Mouse (Mus musculus) splenic B cell, adult 2 months (primary cell): ENCODE results near the gene BC024978.

ENCODE experiments used
- DNase-seq: peaks from one replicate; pipeline ENCODE4 v3.0.0-alpha.2; 2011; ENCODE audit warnings: low read depth, low spot score
- H3K27me3 ChIP-seq: 2 replicates; pipeline ENCODE4 v1.6.1; 2012; ENCODE audit warnings: mild to moderate bottlenecking, low read length, moderate library complexity, mixed read lengths; ENCODE audit not compliant: control insufficient read depth, poor library complexity, insufficient read depth, severe bottlenecking
- H3K36me3 ChIP-seq: 2 replicates; pipeline ENCODE4 v1.6.1; 2012; ENCODE audit warnings: mild to moderate bottlenecking, low read length, moderate library complexity, mixed read lengths; ENCODE audit not compliant: control insufficient read depth, poor library complexity, insufficient read depth, severe bottlenecking

The BC024978 gene

DNA sequence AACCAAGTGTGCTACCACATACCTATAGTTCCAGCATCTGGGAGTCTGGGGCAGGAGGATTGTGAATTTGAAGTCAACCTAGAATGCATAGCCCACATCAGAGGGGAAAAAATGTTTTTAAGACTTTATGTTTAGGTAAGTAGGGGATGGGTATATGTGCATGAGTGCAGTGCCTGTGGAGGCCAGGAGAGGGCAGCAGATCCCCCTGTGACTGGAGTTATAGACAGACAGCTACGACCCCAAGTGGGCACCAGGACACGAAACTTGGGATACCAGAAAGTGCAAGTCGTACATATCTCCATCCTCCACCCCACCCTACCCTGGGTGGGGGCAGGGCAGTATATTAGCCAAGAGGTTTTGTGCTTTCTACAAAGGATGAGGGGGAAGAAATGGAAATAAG lies 10.6 kb upstream of the BC024978 start:
- peaks cover 10% of the 10 kb centered on the region for H3K36me3 ChIP-seq
- no peaks in the 10 kb centered on the region for H3K27me3 ChIP-seq
- peak; percentile 76 for DNase-seq

DNA sequence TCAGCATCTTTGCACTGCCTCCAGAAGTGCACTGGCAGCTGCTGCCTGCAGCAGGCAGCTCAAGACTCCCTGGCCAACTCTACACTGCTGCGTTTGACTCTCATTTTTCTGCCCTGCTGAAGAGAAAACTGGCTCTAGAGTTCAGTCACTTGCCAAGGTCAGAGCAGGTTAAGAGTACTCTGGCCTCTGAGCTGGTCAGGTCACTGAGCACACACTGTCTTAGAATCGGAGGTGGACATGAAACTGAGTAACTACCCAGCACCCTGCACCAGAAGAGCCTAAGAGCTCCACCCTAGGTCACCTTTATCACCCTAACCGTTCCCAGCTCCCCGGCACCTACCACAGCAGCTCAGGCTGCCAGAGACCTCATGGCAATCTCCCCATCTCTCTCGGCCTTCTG lies 9.6 kb upstream of the BC024978 start:
- Histone ChIP-seq H3K36me3 (peaks cover 20% of the 10 kb centered on the region), H3K27me3 (no peaks in the 10 kb centered on the region)
- no peak for DNase-seq

DNA sequence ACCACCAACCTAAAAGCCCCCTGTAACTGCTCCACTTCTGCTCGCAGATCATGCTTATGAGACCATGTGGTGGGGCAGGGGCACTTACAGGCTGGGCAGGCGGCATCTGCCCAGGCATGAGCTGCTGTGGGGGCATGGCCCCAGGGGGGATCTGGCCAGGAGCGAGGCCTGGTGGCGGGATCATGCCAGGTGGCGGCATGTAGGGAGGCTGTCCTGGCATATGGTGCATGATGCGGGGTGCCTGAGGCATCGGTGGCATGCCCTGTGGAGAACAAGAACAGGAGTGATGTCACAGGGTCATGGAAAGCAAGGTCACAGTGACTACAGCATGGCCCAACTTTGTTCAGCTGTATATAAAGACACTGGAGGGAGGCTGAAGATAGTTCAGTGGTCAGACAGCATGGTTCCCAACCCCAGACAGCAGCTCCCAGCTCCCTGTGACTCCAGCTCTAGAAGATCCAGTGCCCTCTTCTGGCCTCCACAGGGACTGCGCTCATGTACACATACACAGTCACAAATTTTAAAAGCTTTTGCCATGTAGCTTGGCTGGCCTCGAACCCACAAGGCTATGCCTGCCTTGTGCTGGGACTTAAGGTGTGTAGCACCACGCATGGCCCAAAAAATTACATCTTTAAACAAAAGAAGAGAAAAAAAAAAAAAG lies 6.2 kb upstream of the BC024978 start:
- peaks cover 20% of the 10 kb centered on the region for H3K36me3 ChIP-seq
- DNase-seq = peak; percentile 29

DNA sequence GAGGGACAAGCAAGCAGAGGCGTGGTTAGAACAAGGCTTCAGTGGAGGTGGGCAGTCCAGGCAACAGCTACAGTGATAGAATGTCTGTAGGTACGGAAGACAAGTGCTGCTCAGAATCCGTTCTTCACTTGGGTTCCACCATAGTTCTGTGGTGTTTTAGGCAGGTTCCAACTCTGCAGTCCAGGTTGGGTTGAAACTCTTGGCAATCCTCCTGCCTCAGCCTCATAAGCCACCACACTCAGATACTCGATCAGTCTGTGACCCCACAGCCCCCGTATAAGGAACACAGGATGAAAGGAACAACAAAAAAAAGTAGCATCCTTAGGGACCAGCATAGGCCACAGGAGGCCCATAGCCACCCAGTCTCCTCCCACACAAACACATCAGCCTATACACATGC lies 3.1 kb upstream of the BC024978 start:
- H3K27me3 ChIP-seq = no peaks in the 10 kb centered on the region
- DNase-seq = no peak
- peaks cover 16% of the 10 kb centered on the region for H3K36me3 ChIP-seq

More for the DNA sequence above, 6.2 kb upstream of the BC024978 start:
- no peaks in the 10 kb centered on the region for H3K27me3 ChIP-seq

DNA sequence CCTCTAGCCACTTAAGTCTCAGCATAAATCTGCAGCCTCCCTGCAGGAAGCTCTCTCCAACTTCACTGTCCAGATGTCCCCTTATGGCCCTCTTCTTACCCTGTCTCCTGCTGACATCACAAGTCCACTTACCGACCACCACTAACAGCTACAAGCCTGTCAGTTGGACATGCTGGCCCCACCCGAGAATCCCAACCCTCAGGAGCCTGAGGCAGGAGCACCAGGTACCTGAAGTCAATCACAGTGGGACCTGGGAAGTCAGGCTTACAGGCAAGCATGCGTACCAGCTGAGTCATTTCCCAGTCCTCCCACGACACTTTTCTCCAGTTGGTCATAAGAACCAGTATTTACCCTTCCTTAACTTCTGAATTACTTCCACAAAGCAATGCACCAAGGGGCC lies 1.9 kb upstream of the BC024978 start:
- Histone ChIP-seq H3K27me3 (no peaks in the 10 kb centered on the region), H3K36me3 (peaks cover 16% of the 10 kb centered on the region)
- DNase-seq = no peak

DNA sequence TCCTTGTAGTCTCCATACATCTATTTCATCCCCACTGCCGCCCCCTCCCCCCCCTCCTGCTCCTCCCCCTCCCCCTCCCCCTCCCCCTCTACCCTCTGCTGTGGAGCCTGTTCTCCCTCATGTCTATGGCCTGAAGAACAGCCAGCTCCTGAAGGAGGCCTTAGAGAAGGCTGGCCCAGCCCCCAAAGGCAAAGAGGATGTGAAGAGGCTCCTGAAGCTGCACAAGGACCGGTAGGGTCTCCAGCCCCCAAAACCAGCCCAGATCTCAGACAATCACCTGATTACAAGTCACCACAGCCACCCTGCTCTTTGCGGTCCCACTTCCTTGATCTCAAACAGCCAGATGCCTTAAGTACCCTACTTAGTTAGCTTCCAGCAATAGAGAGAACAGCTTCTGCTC lies 1.6 kb downstream of the BC024978 start:
- Histone ChIP-seq H3K27me3 (no peaks in the 10 kb centered on the region), H3K36me3 (no peaks in the 10 kb centered on the region; the same call in 1 of the 2 replicates)
- no peak for DNase-seq

DNA sequence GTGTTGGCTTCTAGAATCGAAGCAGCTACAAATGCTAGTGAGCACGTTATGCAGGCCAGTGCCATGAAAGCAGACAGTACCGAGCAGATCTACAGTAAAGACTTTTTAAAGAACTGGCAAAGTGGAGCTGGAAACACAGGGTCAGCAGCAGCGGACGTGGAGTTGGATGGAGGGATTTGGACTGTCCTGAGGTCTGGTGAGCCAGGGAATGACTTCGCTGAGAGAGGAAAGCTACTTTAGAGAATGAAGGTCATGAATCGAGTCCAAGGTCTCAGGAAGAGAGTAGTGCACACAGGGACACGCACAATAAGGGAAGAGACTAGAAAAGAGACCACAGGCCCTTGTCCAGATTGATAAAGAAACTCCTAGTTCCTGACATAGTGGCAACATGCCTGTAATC lies 2.1 kb downstream of the BC024978 start:
- Histone ChIP-seq H3K36me3 (no peaks in the 10 kb centered on the region; the same call in 1 of the 2 replicates), H3K27me3 (no peaks in the 10 kb centered on the region)
- no peak for DNase-seq

DNA sequence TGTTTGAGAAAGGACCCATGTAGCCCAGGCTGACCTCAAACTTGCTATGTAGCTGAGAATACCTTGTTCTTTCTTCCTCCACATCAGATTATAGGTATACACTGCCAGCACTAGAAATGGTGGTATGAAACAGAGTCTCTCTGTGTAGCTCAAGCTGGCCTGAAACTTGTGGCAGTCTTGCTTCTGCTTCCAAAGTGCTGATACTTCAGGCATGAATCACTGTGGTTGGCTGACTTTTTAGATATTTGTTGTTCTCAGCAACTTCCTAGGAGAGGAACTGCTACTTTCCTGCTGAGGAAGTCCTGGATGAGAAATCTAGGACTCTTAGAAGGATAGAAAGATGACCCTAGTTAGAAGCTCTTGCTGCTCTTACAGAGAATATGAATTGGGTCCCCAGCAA lies 2.8 kb downstream of the BC024978 start:
- no peaks in the 10 kb centered on the region for H3K27me3 ChIP-seq
- DNase-seq = no peak
- no peaks in the 10 kb centered on the region; the same call in 1 of the 2 replicates for H3K36me3 ChIP-seq

DNA sequence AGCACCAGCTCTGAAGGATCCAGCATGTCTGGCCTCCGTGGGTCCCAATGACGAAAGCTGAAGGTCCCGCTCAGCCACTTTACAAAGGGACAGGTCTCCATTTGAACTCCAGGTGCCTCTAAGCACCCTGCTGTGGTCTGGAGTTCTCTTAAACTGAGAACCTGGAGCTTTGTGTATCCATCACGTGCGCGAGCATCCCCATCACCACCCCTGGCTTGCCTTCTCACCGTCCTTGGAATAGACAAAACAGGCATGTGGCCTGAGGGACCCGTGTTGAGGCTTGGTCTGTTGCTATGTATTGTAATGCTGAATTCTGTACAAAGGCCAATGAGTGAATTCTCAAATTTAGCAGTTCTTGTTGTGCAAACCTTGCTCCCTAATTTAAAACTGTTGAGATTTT lies 3.2 kb downstream of the BC024978 start:
- H3K27me3 ChIP-seq = no peaks in the 10 kb centered on the region
- H3K36me3 ChIP-seq = no peaks in the 10 kb centered on the region; the same call in 1 of the 2 replicates
- no peak for DNase-seq

DNA sequence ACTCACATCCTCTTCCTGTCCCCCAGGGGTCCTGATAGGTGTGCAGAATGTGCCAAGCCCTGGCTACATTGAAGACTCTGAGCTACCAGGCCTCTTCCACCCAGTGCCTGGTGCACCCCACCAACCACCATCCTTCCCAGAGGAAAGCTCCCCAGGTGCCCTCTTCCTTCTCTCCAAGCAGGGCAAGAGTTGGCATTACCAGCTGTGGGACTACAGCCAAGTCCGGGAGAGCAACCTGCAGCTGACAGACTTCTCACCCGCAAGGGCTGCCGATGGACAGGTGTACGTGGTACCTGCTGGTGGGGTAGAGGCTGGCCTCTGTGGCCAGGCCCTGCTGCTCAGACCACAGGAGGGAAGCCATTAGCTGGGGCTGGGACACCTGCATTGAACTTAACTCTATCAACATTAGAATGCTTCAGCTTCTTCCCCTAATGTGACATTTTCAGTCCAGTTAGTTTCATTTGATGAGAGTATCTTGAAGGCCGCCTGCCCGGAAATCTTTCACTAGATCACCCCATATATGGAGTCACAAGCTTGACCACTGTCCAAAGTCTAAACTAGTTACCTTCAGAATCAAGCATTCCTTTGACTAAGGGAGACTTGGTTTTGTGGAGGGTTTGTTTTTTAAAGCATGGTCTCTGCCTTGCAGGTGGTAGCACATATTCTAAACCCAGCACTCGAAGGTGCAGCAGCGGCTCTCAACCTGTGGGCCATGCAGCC lies 8.3 kb downstream of the BC024978 start:
- no peak for DNase-seq
- H3K36me3 ChIP-seq = no peaks in the 10 kb centered on the region; the same call in none of the 2 replicates
- no peaks in the 10 kb centered on the region for H3K27me3 ChIP-seq

DNA sequence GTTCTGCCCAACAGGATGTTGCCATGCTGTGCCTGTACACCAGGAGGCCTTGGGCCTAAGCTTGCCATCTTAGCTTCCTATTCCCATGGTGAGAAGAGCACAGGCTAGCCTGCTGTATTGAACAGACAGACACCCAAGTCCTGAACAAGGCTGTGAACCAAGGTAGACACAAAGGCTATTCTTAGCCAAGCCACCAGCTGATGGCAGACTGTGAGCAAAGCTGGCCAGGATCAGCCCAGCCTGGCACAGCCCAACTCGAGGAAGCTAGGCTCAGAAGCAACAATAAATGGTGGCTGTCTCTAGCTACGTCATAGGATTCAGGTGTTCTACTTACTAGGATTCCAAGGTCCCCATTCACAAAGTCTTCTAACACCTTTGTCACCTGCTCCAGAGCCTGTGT lies 17.0 kb downstream of the BC024978 start:
- Histone ChIP-seq H3K36me3 (peaks cover 4% of the 10 kb centered on the region), H3K27me3 (no peaks in the 10 kb centered on the region; the same call in 1 of the 2 replicates)
- DNase-seq = no peak

DNA sequence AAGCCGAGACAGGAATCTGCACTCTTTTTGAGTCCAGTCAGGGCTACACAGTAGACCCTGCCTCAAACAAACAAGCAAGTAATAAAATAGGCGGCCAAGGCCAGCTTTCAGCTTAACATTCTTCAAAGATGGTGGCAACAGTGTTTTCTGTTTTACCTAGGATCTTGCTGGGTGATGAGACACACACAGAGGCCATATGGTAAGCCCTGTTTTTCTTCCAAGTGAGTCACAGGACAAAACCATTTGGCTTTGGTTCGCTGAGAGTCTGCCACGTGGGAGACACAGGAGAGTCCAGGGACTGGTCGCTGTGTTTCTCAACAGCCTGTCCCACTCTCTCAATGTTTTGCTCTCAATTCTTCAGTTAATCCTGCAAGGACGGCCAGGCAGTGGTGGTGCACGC lies 23.0 kb downstream of the BC024978 start:
- peaks cover 4% of the 10 kb centered on the region for H3K36me3 ChIP-seq
- H3K27me3 ChIP-seq = no peaks in the 10 kb centered on the region; the same call in 1 of the 2 replicates
- no peak for DNase-seq

DNA sequence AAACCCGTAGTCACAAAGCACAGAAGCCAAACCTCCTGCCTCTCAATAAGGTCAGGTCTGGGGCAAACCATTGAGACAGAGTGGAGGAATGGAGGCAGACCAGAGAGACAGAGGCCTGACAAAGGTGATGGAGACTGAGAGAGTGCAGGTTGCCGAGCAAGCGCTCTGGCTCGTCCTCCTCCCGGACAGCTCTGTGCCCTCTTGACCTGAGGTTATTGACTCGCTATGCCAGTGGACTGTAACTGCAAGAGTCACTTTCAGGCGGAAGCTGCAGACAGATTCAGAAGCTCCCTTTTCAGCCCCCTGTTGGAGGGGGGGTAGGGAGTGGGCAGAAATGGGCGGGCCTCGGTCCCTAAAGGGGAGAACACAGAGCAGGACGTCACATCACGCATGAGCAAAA lies 24.4 kb downstream of the BC024978 start:
- no peaks in the 10 kb centered on the region; the same call in 1 of the 2 replicates for H3K27me3 ChIP-seq
- no peaks in the 10 kb centered on the region; the same call in none of the 2 replicates for H3K36me3 ChIP-seq
- no peak for DNase-seq

DNA sequence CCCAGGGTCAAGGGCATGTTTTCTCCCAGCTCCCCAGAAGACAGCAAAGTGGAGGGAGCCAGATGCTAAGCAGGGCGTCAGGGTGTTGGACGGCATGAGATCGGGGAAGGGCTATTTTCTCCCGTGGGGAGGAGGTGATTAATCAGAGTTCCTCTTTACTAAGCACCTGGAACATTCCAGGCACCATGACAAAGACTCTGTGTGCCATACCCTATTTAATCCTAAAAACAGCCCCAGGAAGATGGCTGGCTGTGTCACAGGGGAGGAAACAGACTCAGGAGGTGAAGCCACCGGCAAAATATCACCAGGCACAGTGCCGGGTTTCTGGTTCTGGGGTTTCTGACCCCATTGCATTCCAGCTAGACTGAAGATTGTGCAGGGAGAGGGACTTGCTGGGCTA lies 26.4 kb downstream of the BC024978 start:
- H3K27me3 ChIP-seq = no peaks in the 10 kb centered on the region
- no peak for DNase-seq
- H3K36me3 ChIP-seq = no peaks in the 10 kb centered on the region; the same call in none of the 2 replicates

DNA sequence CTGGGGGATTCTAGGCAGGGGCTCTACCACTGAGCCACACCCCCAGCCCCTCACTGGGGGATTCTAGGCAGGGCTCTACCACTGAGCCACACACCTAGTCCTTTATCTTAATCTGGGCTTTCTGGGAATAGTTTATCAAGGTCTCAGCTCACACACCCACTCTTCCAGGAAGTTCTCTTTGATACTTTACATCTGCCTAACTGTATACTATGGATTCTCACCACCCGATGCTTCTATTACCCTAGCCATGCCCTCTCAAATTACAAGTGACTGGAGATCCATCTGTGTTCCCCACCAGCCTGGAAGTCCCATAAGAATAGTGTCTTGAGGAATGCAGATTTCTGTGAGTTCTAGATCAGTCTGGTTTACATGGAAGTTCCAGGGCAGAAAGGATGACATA lies 27.0 kb downstream of the BC024978 start:
- DNase-seq = no peak
- no peaks in the 10 kb centered on the region for H3K27me3 ChIP-seq
- H3K36me3 ChIP-seq = no peaks in the 10 kb centered on the region; the same call in none of the 2 replicates
